Mouse (Mus musculus) stomach, postnatal 0 days (tissue): ENCODE results near the gene Pold3. TPM values are rescaled to one million over a fixed set of nuclear protein-coding genes. Genes with fewer than 3 reads are reported as not detected.

Source experiments
- ATAC-seq: fragments of 200-750 bp; cut with Nextera tagmentation; 2 replicates; pipeline ENCODE4 v1.8.0; 2017; ENCODE audit not compliant: low FRiP score, low TSS enrichment
- DNase-seq: peaks from one replicate; pipeline ENCODE4 v3.0.0-alpha.2; 2016; ENCODE audit warnings: low spot score
- H3K27ac ChIP-seq: fragments of 300-500 bp; sonication (generic); replicated peaks from 2 replicates; pipeline ENCODE4 v1.5.1; 2014; ENCODE audit warnings: mild to moderate bottlenecking, control low read depth
- H3K27me3 ChIP-seq: fragments of 300-500 bp; sonication (generic); 2 replicates; pipeline ENCODE4 v1.6.1; 2014; ENCODE audit warnings: low read length; ENCODE audit not compliant: control insufficient read depth, insufficient read depth
- H3K36me3 ChIP-seq: fragments of 300-500 bp; sonication (generic); 2 replicates; pipeline ENCODE4 v1.6.1; 2014; ENCODE audit warnings: low read length, mixed read lengths; ENCODE audit not compliant: control insufficient read depth, insufficient read depth
- H3K4me1 ChIP-seq: fragments of 300-500 bp; sonication (generic); replicated peaks from 2 replicates; pipeline ENCODE4 v1.6.1; 2014; ENCODE audit warnings: antibody characterized with exemption; ENCODE audit not compliant: control insufficient read depth, insufficient read depth
- H3K4me2 ChIP-seq: fragments of 300-500 bp; sonication (generic); replicated peaks from 2 replicates; pipeline ENCODE4 v1.6.1; 2014; ENCODE audit warnings: low read depth, mild to moderate bottlenecking, control low read depth, moderate library complexity
- H3K4me3 ChIP-seq: fragments of 300-500 bp; sonication (generic); 2 replicates; pipeline ENCODE4 v1.5.1; 2014; ENCODE audit warnings: low read depth, low read length, control low read depth
- H3K9ac ChIP-seq: fragments of 300-500 bp; sonication (generic); 2 replicates; pipeline ENCODE4 v1.6.1; 2014; ENCODE audit warnings: mild to moderate bottlenecking, low read length, control low read depth, mixed read lengths
- H3K9me3 ChIP-seq: fragments of 300-500 bp; sonication (generic); 2 replicates; pipeline ENCODE4 v1.6.1; 2016; ENCODE audit warnings: low read length; ENCODE audit not compliant: control insufficient read depth
- CTCF ChIP-seq: IDR thresholded peaks from 2 replicates; pipeline ENCODE4 v1.5.1; 2016; ENCODE audit warnings: antibody characterized with exemption, low read depth, mild to moderate bottlenecking, moderate library complexity
- EP300 ChIP-seq: optimal IDR thresholded peaks from 2 replicates; pipeline ENCODE3; 2016; ENCODE audit warnings: antibody characterized with exemption
- WGBS: fragments of 180-500 bp; shearing (Covaris S2); extraction: QIAGEN DNeasy Blood & Tissue Kit; methylation state at CpG from one replicate; pipeline ENCODE4 v1.1.7; 2014; 5-methylcytosine and 5-hydroxymethylcytosine counted together
- polyA plus RNA-seq: library from polyadenylated mRNA; unstranded; fragments of >200 nt; fragmentation: Nextera tagmentation; extraction: Ambion mirVana; gene quantifications from 2 replicates; pipeline ENCODE4 v1.2.1, GENCODE M21; 2015

Pold3 gene
- polyA plus RNA-seq, 1 experiment from 2014 or later, result 18.6 TPM

GRCm38 (mm10) chr7:100051904-100052303 is 69.5 kb downstream of the Pold3 start:
- Histone ChIP-seq H3K9ac (no peak overlapping the region), H3K4me1 (no peaks in the 10 kb centered on the region), H3K9me3 (no peaks in the 10 kb centered on the region), H3K36me3 (no peaks in the 10 kb centered on the region), H3K27me3 (no peaks in the 10 kb centered on the region), H3K4me2 (no peak overlapping the region), H3K27ac (no peak overlapping the region), H3K4me3 (no peak overlapping the region)
- TF ChIP-seq CTCF (no peak), EP300 (no peak)
- DNase-seq (no peak), ATAC-seq (no peak)
- WGBS, result 64% methylated on average over 4 of the region's 4 CpGs

- no peaks in the 10 kb centered on the region for H3K9me3 ChIP-seq
- no peak overlapping the region for H3K4me3 ChIP-seq
- ATAC-seq (no peak), DNase-seq (no peak)
- H3K27me3 ChIP-seq, result no peaks in the 10 kb centered on the region
- no peak overlapping the region for H3K9ac ChIP-seq
- H3K27ac ChIP-seq, result no peak overlapping the region
- TF ChIP-seq CTCF, result no peak
- TF ChIP-seq EP300, result no peak
- no peaks in the 10 kb centered on the region for H3K4me1 ChIP-seq
- no peaks in the 10 kb centered on the region for H3K36me3 ChIP-seq
- WGBS, result 63% methylated on average over 2 of the region's 2 CpGs
- H3K4me2 ChIP-seq, result no peak overlapping the region
Observed at GRCm38 (mm10) chr7:100046486-100046885, 74.9 kb downstream of the Pold3 start.

- 21% methylated on average over 4 of the region's 4 CpGs for WGBS
- ATAC-seq (no peak), DNase-seq (no peak)
- H3K27me3 ChIP-seq, result no peaks in the 10 kb centered on the region
- no peak overlapping the region for H3K4me3 ChIP-seq
- no peak for TF ChIP-seq CTCF
- no peak for TF ChIP-seq EP300
- H3K9me3 ChIP-seq, result no peaks in the 10 kb centered on the region
- H3K4me1 ChIP-seq, result no peaks in the 10 kb centered on the region
- no peak overlapping the region for H3K27ac ChIP-seq
- H3K9ac ChIP-seq, result no peak overlapping the region
- H3K4me2 ChIP-seq, result no peak overlapping the region
- H3K36me3 ChIP-seq, result no peaks in the 10 kb centered on the region
Observed at GRCm38 (mm10) chr7:100043605-100044031, 77.7 kb downstream of the Pold3 start.

- H3K4me2 ChIP-seq, result no peak overlapping the region
- H3K4me1 ChIP-seq, result no peaks in the 10 kb centered on the region
- 90% methylated on average over 5 of the region's 5 CpGs for WGBS
- DNase-seq, result no peak
- no peak overlapping the region for H3K4me3 ChIP-seq
- no peak for TF ChIP-seq CTCF
- no peak for TF ChIP-seq EP300
- H3K9ac ChIP-seq, result no peak overlapping the region
- H3K9me3 ChIP-seq, result no peaks in the 10 kb centered on the region
- H3K36me3 ChIP-seq, result no peaks in the 10 kb centered on the region
- ATAC-seq, result no peak
- no peaks in the 10 kb centered on the region for H3K27me3 ChIP-seq
- no peak overlapping the region for H3K27ac ChIP-seq
Observed at GRCm38 (mm10) chr7:100043096-100043495, 78.3 kb downstream of the Pold3 start.

GRCm38 (mm10) chr7:100042120-100042519 is 79.2 kb downstream of the Pold3 start:
- H3K36me3 ChIP-seq, result no peaks in the 10 kb centered on the region
- no peak overlapping the region for H3K9ac ChIP-seq
- H3K9me3 ChIP-seq, result no peaks in the 10 kb centered on the region
- H3K4me1 ChIP-seq, result no peaks in the 10 kb centered on the region
- no peak overlapping the region for H3K4me2 ChIP-seq
- no peak for TF ChIP-seq CTCF
- no peak for TF ChIP-seq EP300
- no peaks in the 10 kb centered on the region for H3K27me3 ChIP-seq
- no peak for DNase-seq
- H3K27ac ChIP-seq, result no peak overlapping the region
- ATAC-seq, result no peak
- 25% methylated on average over 31 of the region's 31 CpGs for WGBS
- no peak overlapping the region for H3K4me3 ChIP-seq

GRCm38 (mm10) chr7:100036495-100036894 is 84.9 kb downstream of the Pold3 start:
- Histone ChIP-seq H3K36me3 (no peaks in the 10 kb centered on the region), H3K9me3 (no peaks in the 10 kb centered on the region), H3K4me2 (no peak overlapping the region), H3K4me1 (no peaks in the 10 kb centered on the region), H3K9ac (no peak overlapping the region), H3K27me3 (no peaks in the 10 kb centered on the region), H3K27ac (no peak overlapping the region), H3K4me3 (no peak overlapping the region)
- DNase-seq (no peak), ATAC-seq (no peak)
- WGBS, result 48% methylated on average over 3 of the region's 3 CpGs
- TF ChIP-seq EP300 (no peak), CTCF (no peak)
